Mouse (Mus musculus) frontal cortex, adult 2 months (tissue): ENCODE measurements around the gene Ccdc155. TPM values are rescaled to one million over a fixed set of nuclear protein-coding genes. Genes with fewer than 3 reads are reported as not detected.
"Not testable (repeated sequence)": the region's sequence is repeated elsewhere in the genome, so short reads cannot be mapped to it uniquely, and the experiment has no call there.

Experiments
- DNase-seq, 2 experiments: peaks; one replicate each; pipeline ENCODE4 v3.0.0; 2022; ENCODE audit warnings: low spot score in 1 of 2; ENCODE audit errors: extremely low spot score in 1 of 2
- polyA plus RNA-seq: library from polyadenylated mRNA; depleted of rRNA; stranded (reverse); fragments of >200 nt; gene quantifications from 2 replicates; pipeline ENCODE4 v1.2.3, GENCODE M21; 2012

The Ccdc155 gene
- polyA plus RNA-seq, 1 experiment = 4.1 TPM

GRCm38 (mm10) chr7:45167761-45168445, 36.8 kb downstream of the Ccdc155 start:
- DNase-seq = peak in 1 of 2 experiments; percentile 73

GRCm38 (mm10) chr7:45166950-45167401, 37.7 kb downstream of the Ccdc155 start:
- peak in 1 of 2 experiments; percentile 60 for DNase-seq

- DNase-seq = no peak
Measured at GRCm38 (mm10) chr7:45165701-45166100, 39.0 kb downstream of the Ccdc155 start.

- no peak for DNase-seq
Measured at GRCm38 (mm10) chr7:45164833-45165232, 39.9 kb downstream of the Ccdc155 start.

- DNase-seq = peak in 1 of 2 experiments; percentile 66
Measured at GRCm38 (mm10) chr7:45163735-45164490, 40.8 kb downstream of the Ccdc155 start, which contains the start of gene Slc17a7. Slc17a7 (plus strand) TSS chr7:45163949.

- DNase-seq = no peak
Measured at GRCm38 (mm10) chr7:45162996-45163615, 41.6 kb downstream of the Ccdc155 start.

- DNase-seq = peak in 1 of 2 experiments; percentile 41
Measured at GRCm38 (mm10) chr7:45162551-45162950, 42.1 kb downstream of the Ccdc155 start.

- peak; percentile 93 to 95 for DNase-seq
Measured at GRCm38 (mm10) chr7:45161612-45162473, 42.8 kb downstream of the Ccdc155 start.

GRCm38 (mm10) chr7:45160866-45161265, 43.8 kb downstream of the Ccdc155 start:
- DNase-seq = no peak

- DNase-seq = no peak
Measured at GRCm38 (mm10) chr7:45160316-45160800, 44.3 kb downstream of the Ccdc155 start.

GRCm38 (mm10) chr7:45158991-45159390, 45.7 kb downstream of the Ccdc155 start:
- DNase-seq = no peak

- peak in 1 of 2 experiments; percentile 74 for DNase-seq
Measured at GRCm38 (mm10) chr7:45157459-45157858, 47.2 kb downstream of the Ccdc155 start.

- no peak for DNase-seq
Measured at GRCm38 (mm10) chr7:45156206-45156605, 48.5 kb downstream of the Ccdc155 start.

GRCm38 (mm10) chr7:45155590-45155989, 49.1 kb downstream of the Ccdc155 start:
- no peak for DNase-seq

- no peak for DNase-seq
Measured at GRCm38 (mm10) chr7:45154993-45155514, 49.6 kb downstream of the Ccdc155 start.

- DNase-seq = peak; percentile 90 to 96
Measured at GRCm38 (mm10) chr7:45154096-45154992, 50.3 kb downstream of the Ccdc155 start, which contains the start of the genes Pih1d1 and Aldh16a1. Pih1d1 (plus strand) TSS chr7:45154303. Aldh16a1 (minus strand) TSS chr7:45154584.

GRCm38 (mm10) chr7:45153586-45153985, 51.1 kb downstream of the Ccdc155 start:
- DNase-seq = no peak

GRCm38 (mm10) chr7:45153052-45153451, 51.6 kb downstream of the Ccdc155 start:
- DNase-seq = not testable (repeated sequence)

GRCm38 (mm10) chr7:45151303-45151702, 53.4 kb downstream of the Ccdc155 start:
- DNase-seq = no peak
